Mouse (Mus musculus) olfactory bulb, adult 2 months (tissue): ENCODE results near the gene Tmem182. TPM values are rescaled to one million over a fixed set of nuclear protein-coding genes. Genes with fewer than 3 reads are reported as not detected.

Source experiments
- H3K27ac ChIP-seq: fragments of 200-500 bp; 2 replicates; pipeline ENCODE4 v1.5.1; 2012; ENCODE audit warnings: low read depth, low read length; ENCODE audit not compliant: insufficient read depth
- H3K4me1 ChIP-seq: fragments of 200-500 bp; 2 replicates; pipeline ENCODE4 v1.6.1; 2012; ENCODE audit warnings: low read length; ENCODE audit not compliant: control insufficient read depth, insufficient read depth
- H3K4me3 ChIP-seq: fragments of 200-500 bp; 2 replicates; pipeline ENCODE4 v1.5.1; 2012; ENCODE audit warnings: mild to moderate bottlenecking, low read depth, low read length, moderate library complexity; ENCODE audit not compliant: insufficient read depth
- CTCF ChIP-seq: fragments of 200-500 bp; IDR thresholded peaks from 2 replicates; pipeline ENCODE4 v1.5.1; 2012; ENCODE audit warnings: low read depth, mild to moderate bottlenecking, low read length, moderate library complexity; ENCODE audit not compliant: insufficient read depth
- POLR2A ChIP-seq: fragments of 200-500 bp; IDR thresholded peaks from 2 replicates; pipeline ENCODE4 v1.6.1; 2012; ENCODE audit warnings: mild to moderate bottlenecking, low read depth, low read length, moderate library complexity; ENCODE audit not compliant: insufficient read depth
- WGBS: fragments of 180-500 bp; shearing (Covaris S2); methylation state at CpG from one replicate; pipeline ENCODE4 v1.1.7; 2018; 5-methylcytosine and 5-hydroxymethylcytosine counted together
- polyA plus RNA-seq: library from polyadenylated mRNA; stranded (reverse); fragments of >200 nt; gene quantifications from 2 replicates; pipeline ENCODE4 v1.2.4, GENCODE M21; 2012; ENCODE audit warnings: low replicate concordance; ENCODE audit not compliant: missing spikeins, insufficient read depth, insufficient read length

The Tmem182 gene
- polyA plus RNA-seq, 1 experiment, result not detected

DNA sequence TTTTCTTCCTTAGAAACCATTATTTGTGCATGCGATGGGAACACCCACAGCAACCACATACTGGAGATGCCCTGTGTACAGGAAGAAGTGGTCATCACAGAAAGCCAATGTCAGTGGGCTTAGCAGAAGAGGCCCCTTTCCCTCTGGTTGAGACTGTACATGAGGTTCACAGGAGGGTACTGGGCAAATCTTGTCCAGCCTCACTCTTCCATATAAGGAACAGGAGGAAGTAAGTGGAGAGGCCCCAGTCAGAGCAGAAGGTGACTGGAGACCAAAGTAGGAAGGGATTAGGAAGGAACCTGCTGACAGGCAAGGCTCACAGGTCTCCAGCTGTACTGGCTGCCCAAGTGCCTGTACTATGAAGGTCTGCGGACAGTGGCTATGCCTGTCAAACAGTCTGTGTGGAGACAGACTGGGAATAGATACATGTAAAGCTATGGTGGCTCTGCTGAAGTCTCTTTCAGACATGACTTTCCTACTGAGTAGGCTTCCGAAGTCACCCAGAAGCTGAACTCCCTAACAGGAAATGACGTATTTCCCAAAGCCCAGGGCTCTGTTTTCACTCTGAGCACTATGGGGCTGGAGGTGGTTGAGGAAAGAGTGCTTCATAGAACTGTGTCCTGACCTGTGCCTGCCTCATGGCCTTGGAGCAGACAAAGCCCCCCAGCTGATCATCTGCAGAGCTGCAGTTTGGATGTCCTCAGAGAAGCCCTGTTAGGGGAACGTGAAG, 35.8 kb downstream of the Tmem182 start:
- 83% methylated on average over 5 of the region's 5 CpGs for WGBS
- Histone ChIP-seq H3K4me1 (no peaks in the 10 kb centered on the region), H3K4me3 (no peak overlapping the region), H3K27ac (no peak overlapping the region)
- TF ChIP-seq CTCF (no peak), POLR2A (no peak)

DNA sequence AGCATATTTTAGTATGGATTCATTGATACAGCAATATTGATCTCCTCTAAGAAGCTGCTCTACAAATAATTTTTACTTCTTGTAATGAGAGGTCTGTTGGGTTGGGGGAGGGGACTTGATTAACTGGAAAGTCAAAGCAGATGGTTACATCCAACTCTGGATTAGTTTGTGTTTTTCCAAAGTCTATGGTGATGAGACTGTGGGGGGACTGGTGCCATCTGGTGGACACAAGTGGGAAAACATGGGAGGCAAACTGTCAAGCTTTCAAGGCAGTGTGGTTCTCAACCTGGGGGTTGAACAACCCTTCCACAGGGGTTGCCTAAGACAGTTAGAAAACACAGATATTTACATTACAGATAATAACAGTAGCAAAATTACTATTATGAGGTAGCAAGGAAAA, 39.2 kb downstream of the Tmem182 start:
- Histone ChIP-seq H3K27ac (no peak overlapping the region), H3K4me3 (no peak overlapping the region), H3K4me1 (no peaks in the 10 kb centered on the region)
- no peak for TF ChIP-seq CTCF
- TF ChIP-seq POLR2A, result no peak

DNA sequence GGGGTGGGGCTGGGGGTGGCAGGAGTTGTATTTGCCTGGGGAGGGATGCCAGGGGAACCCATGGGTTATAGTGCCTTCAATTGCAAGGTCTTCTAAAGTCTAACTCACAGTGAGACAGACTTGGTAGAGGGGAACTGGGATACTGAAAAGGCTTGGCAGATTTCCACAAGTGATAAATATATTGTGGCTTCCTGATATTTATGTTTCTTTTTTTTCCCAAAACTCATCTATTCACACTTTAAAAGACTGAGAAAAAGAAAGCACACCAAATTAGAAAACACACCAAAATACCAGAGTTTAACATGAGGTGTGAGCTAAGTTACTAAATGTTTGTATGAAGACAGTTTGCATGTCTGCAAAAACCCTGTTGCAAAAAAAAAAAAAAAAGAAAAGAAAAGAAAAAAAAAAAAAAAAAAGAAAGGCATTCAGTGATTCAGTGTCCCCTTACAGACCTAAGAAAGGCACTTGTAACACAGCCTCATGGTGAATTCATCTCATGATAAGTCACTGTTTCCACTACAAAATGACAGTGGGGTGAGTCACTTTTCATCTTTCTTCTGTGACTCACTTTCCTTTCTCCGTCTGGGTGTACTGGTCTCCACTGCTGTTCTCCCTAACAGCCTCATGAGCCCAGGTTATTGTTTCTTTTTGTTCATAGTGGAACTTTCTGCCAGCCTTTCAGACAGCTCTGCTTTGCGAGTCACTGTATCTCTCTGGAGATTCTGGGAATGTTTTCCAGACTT, 42.0 kb downstream of the Tmem182 start:
- WGBS, result 28% methylated on average over 2 of the region's 2 CpGs
- Histone ChIP-seq H3K4me3 (no peak overlapping the region), H3K4me1 (no peaks in the 10 kb centered on the region), H3K27ac (no peak overlapping the region)
- TF ChIP-seq POLR2A (no peak), CTCF (no peak)

DNA sequence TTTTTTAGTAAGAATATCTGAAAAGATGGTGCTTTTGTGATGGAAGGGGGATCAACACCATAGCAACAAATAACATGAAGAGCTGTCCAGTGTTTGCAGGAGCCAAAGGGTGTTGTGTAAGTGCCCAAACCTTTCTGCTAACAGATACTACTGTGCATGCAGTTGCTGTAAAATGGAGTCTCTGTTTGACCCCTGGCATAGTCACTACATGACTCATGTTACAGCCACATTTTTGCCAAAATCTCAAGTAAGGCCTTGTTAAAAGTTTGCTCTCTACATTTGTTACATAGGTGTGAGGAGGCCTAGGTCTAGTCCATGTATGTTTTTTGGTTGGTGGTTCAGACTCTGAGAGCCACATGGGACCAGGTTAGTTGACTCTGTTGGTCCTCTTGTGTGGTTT, 45.9 kb downstream of the Tmem182 start:
- Histone ChIP-seq H3K27ac (no peak overlapping the region), H3K4me3 (no peak overlapping the region), H3K4me1 (peaks cover 3% of the 10 kb centered on the region; the same call in 1 of the 2 replicates)
- TF ChIP-seq POLR2A (no peak), CTCF (no peak)

DNA sequence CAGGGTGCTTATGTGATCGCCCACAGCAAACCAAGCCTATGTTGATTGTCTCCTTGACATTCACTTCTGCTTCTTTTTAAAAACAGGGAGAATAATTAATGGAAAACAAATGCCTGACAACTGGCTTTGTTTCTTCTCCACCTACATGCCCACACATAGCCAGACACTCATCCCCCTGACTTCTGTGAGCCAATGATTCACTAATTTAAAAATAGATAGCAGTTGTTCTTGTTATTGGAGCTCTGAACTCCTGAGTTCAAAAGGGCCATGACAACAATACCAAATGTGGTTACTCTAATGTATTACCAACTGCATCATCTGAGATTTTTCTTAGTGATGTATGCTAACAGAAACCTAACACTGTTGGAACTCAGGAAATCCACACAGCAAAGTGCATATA, 49.9 kb downstream of the Tmem182 start:
- Histone ChIP-seq H3K4me1 (peaks cover 3% of the 10 kb centered on the region; the same call in 1 of the 2 replicates), H3K4me3 (no peak overlapping the region), H3K27ac (peak overlapping the region; percentile 66; the same call in 1 of the 2 replicates)
- TF ChIP-seq POLR2A, result no peak
- no peak for TF ChIP-seq CTCF
- WGBS, result 51% methylated on average over 1 of the region's 1 CpGs

DNA sequence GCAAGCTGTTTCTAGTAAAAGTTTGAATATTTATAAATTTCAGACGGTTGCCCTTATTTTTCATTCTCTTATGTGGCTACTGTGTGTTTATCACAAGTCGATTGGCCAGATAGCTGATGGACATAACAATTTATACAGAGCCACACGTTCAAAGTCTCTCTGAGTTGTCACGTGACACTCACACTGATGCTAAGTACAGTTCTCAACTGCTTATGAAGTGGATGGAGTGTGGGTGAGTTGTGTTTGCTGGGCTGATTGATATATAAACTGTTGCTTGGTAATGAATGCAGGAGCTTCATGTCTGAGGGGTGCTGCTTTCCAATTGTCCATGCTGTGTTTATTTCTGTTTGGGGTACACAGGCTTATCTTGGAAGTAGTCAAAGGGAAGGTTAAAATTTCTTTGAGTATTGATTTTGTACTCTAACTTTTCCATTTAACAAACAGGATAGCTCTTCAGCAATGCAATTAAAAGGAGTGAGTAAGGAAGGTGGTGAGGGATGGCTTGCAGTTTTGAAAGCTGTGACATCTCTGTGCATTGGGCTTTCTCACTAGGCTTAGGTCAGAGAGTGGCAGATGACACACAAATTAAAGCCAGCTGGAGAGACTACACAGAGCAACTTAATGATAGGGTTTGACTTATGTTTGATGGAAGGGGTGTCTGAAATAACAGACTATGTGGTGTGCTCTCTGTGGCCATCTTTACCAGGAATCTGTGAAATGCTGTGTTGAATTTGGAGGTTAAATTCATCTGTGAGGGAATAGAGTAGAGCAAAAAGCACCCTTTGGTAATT, 51.6 kb downstream of the Tmem182 start:
- WGBS, result 82% methylated on average over 4 of the region's 4 CpGs
- no peak for TF ChIP-seq POLR2A
- no peak for TF ChIP-seq CTCF

DNA sequence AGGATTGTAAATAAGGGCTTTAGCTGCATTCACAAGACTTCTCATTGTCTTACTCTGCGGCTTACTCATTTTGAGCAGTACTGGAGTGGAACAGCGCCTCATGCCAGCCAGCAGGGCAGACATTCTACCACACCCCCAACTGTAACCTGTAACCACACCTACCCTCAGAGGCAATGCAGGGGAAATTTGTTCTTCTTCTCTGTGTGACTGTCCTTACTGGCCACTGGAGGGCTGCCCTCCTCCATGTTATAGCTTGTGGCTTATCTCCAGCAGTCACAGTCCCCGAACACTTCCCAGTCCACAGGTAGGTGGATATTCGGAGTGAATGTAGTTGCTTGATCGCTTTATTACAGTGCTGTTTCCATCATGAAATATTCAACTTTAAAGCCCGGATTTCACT, 59.6 kb downstream of the Tmem182 start:
- TF ChIP-seq POLR2A, result no peak
- no peak for TF ChIP-seq CTCF
- no peak overlapping the region for H3K27ac ChIP-seq
- 58% methylated on average over 6 of the region's 6 CpGs for WGBS
- H3K4me3 ChIP-seq, result no peak overlapping the region
- no peaks in the 10 kb centered on the region for H3K4me1 ChIP-seq

More for the DNA sequence above, 51.6 kb downstream of the Tmem182 start:
- Histone ChIP-seq H3K4me3 (no peak overlapping the region), H3K27ac (no peak overlapping the region), H3K4me1 (peaks cover 3% of the 10 kb centered on the region; the same call in 1 of the 2 replicates)

DNA sequence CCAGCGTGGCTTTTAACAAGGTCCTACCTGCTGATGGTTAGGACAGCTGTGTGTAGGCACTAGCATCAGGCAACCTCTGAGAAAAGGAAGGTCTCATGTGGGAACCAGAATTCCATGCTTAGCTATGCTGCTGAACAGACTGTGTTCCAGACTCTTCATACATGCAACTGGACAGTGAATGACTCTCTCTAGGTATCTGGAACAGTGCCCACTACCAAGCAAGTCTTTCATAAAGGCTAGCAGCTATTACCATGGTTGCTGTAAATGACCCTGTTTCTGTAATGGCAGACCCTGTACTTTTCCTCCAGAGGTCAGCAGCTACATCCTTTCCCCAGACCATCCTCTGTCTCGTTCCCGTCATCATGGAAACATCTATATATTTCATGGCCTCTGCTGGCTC, 61.7 kb downstream of the Tmem182 start:
- TF ChIP-seq POLR2A (no peak), CTCF (no peak)
- H3K4me1 ChIP-seq, result no peaks in the 10 kb centered on the region
- 95% methylated on average over 3 of the region's 3 CpGs for WGBS

DNA sequence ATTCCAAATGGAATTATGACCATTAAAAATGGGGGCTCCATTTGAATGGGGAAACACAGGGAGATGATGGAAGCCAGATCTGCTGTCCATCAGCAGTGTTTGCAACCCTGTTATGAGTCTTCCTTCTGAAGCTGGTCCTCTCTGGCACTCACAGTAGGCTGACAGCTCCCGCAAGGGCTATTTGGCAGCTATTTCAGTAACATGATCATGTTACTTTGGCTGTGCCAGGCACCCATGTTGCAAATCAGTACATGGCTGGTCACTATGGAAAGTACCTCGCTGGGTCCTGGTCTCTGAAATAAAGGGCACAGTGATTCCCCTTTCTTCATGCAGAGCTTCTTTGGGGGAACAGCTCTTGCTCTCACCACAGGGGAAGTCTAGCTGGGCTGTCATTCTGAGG, 62.2 kb downstream of the Tmem182 start:
- WGBS, result 79% methylated on average over 2 of the region's 2 CpGs
- Histone ChIP-seq H3K27ac (no peak overlapping the region), H3K4me1 (no peaks in the 10 kb centered on the region), H3K4me3 (no peak overlapping the region)
- TF ChIP-seq POLR2A, result no peak
- TF ChIP-seq CTCF, result no peak

More for the DNA sequence above, 61.7 kb downstream of the Tmem182 start:
- Histone ChIP-seq H3K4me3 (no peak overlapping the region), H3K27ac (no peak overlapping the region)
